Mouse (Mus musculus) megakaryocyte, adult 5-6 weeks (primary cell): ENCODE data around the gene Dclk1. TPM values are rescaled to one million over a fixed set of nuclear protein-coding genes. Genes with fewer than 3 reads are reported as not detected.

Source experiments
- ATAC-seq: 2 replicates; pipeline ENCODE4 v1.8.0; 2016; ENCODE audit warnings: mild to moderate bottlenecking, inconsistent platforms; ENCODE audit not compliant: poor library complexity, severe bottlenecking
- total RNA-seq, 2 experiments: library from RNA; stranded (forward) in 1 of 2; stranded (reverse) in 1 of 2; fragments of 153-499, 151-499 nt in 1 of 2; fragments of 221-1000, 200-1000 nt in 1 of 2; gene quantifications; 2 replicates each; pipeline versions ENCODE4 v1.2.3 to v1.2.4; 2015 to 2017

Dclk1 gene
- total RNA-seq, 2 experiments from 2014 or later = not detected

GRCm38 (mm10) chr3:55494348-55494747 is 252.2 kb downstream of the Dclk1 start:
- ATAC-seq = no peak

GRCm38 (mm10) chr3:55495231-55495630 is 253.1 kb downstream of the Dclk1 start:
- no peak for ATAC-seq

GRCm38 (mm10) chr3:55495866-55496265 is 253.7 kb downstream of the Dclk1 start:
- no peak for ATAC-seq

DNA sequence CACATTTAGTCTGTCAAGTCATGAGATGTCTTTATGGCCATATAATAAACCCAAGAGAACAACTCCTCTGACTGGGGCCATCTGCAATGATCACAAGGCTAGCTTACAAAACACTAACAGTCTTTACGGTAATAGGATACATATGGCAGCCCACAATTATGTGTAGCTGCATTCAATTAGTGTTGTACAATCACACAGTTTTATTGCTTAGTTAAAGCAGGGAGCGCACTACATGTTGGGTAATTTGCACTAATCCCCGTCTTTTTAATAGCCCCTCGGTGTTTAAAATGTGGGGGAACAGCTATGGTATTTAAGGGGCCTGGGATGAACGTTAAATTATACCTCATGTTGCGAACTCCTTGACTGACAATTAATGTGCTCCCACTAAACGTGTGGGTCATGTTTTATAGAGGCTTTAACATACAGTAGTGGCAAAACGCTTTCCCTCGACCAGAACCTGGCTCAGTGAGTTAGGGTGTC is 254.3 kb downstream of the Dclk1 start:
- ATAC-seq = no peak

DNA sequence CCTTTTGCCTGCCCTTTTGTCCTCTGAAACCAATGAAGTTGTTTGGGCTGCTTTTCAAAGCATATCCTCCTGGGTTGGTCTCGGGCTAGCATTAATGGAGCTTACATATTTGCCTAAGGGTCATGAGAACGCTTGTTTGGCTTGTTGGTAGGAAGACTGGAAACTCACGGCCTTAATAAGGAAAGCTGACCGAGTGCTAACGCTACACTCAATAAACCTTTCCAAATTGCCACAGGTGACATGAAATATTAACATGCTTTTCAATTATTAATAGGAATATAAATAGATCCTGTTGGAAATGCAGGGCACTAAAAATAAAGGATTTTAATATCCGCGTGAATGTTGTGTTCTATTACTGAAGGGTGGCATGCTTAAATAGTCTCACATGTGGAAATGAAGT is 257.1 kb downstream of the Dclk1 start:
- ATAC-seq = no peak

GRCm38 (mm10) chr3:55510198-55510597 is 268.0 kb downstream of the Dclk1 start:
- no peak for ATAC-seq

- no peak for ATAC-seq
Measured at GRCm38 (mm10) chr3:55511658-55512057, 269.5 kb downstream of the Dclk1 start.

- ATAC-seq = no peak
Measured at GRCm38 (mm10) chr3:55515966-55516365, 273.8 kb downstream of the Dclk1 start.

- peak; percentile 49 for ATAC-seq
Measured at GRCm38 (mm10) chr3:55517454-55518014, 275.4 kb downstream of the Dclk1 start.

DNA sequence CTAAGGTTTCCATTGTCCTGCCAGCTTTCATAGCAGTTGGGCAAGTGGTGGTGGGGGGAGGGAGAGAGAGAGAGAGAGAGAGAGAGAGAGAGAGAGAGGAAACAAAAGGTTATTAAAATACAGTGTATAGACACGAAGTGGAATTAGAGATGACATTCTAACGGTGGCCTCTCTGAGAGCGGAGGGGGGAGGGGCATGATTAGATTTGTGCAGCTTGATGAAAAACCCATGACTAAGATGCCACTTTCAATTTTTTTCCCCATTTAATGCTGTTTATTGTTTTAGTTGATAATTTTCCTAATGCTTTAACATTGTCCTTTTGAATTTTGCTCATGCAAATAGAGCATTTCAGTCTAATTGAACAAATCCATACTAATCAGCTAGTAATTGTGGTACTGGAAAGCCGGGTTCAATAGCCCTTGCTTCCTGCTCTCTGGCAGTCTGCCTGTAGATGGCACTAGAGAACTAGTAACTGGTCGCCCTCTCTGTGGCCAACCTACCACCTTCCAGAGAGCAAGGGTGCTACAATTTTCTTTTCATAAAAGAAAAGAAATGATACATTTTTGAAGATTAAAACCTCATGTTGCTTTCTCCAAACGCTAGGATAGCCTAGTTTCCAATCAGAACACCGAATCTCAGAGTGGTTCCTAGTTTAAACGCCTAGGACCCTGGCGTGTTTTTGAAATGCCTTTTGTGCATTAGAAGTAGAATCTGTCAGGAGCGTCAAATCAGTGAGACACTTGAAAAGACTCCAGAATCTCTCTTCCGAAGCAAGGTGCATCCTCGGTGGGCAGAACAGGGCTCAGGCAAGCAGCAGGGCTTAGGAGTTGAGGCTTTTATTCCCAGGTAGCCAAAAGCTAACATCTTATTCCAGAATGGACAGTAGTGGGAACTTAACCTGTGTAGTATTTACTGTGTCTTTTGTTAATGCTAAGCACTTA is 278.3 kb downstream of the Dclk1 start:
- ATAC-seq = peak; percentile 77

DNA sequence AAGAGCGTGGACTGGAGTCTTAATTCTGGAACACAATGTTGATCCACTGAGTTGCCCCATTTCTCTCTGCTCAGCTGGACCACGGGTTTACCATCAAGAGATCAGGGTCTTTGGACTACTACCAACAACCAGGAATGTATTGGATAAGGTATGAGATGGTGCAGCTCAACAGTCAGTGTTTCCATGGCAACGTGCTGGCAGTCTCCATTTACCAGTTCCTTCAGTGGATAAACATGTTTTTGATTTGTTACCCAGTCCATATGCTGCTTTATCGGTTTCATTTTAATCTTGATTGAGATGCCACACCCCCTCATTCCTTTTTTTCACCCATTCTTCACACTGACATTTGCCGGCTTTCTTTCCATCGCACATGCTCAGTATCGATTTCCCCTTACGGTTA is 279.6 kb downstream of the Dclk1 start:
- no peak for ATAC-seq

- ATAC-seq = no peak
Measured at GRCm38 (mm10) chr3:55523224-55523623, 281.1 kb downstream of the Dclk1 start.

- no peak for ATAC-seq
Measured at GRCm38 (mm10) chr3:55523735-55524477, 281.7 kb downstream of the Dclk1 start.

DNA sequence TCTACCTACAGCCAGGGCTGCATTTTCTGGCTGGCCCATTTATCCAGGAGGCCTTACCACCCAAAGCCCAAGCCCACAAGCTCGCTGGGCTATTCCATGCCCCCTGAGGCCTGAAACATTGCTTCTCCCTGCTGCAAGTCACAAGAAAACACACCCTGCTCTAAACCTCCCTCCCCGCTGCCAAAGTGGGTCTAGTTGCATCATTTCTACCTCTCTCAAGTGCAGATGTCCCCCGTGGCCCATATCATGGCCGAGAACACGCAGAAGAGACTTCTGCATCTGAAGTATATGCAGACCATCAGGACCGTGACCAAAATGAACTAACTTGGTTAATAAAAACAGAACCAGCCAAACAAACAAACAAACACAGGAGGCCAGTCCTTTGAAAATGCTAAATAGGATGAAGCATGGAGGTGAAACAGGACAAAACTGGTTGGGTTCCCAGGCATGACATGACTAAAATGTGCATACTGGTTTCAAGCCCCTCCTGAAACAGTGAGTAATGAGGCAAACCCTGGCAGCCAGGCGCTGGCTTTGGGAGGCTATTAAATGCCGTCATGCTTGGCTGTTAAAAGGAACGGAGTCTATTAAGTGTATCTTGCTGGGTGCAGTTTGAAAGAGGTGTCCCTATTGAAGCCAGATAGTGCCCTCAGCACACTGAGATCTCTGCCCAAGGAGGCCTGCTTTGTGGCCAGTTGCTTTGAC is 282.5 kb downstream of the Dclk1 start:
- no peak for ATAC-seq

DNA sequence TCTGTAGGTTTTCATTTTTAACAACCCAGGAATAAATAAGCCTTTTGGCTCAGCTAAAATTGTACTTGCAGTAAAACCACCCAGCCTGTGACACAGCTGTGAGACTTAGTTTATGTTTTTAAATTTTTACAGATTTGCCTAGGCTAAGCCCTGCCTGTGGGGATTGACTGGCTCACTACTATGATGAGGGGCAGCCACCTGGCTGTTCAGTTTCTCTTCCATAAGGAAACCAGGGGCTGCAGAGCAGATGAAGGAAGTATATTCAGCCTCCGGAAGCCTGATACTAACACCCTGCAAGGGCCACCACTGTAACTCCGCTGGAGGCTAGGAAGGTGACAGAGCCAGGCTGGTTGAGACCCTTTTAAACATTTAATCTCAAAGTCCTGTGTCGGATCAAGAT is 284.3 kb downstream of the Dclk1 start:
- ATAC-seq = no peak

- ATAC-seq = no peak
Measured at GRCm38 (mm10) chr3:55527566-55527965, 285.4 kb downstream of the Dclk1 start.

- no peak for ATAC-seq
Measured at GRCm38 (mm10) chr3:55528012-55528411, 285.8 kb downstream of the Dclk1 start.

- ATAC-seq = no peak
Measured at GRCm38 (mm10) chr3:55529414-55529813, 287.2 kb downstream of the Dclk1 start.

- ATAC-seq = no peak
Measured at GRCm38 (mm10) chr3:55531204-55532044, 289.3 kb downstream of the Dclk1 start.
